Mouse (Mus musculus): ENCODE data around the gene Sdhaf2. TPM values are rescaled to one million over a fixed set of nuclear protein-coding genes. Genes with fewer than 3 reads are reported as not detected.

The Sdhaf2 gene
- total and polyA plus RNA-seq, 2 experiments, result 15.7 to 29.6 TPM

GRCm38 (mm10) chr19:10456752-10457483, 69.0 kb downstream of the Sdhaf2 start, which contains the start of gene Lrrc10b:
Gene Lrrc10b, minus strand, starts transcription at chr19:10457473.
- no peaks in the 10 kb centered on the region for H3K4me1 ChIP-seq (ENCODE audit: control insufficient read depth, insufficient read depth, low read length)
- TF ChIP-seq CTCF (IDR thresholded peaks at IDR 0.05; ENCODE audit: low read depth, low read length) (0 out of 2 replicates have a peak, but pooled peaks have one; percentile 0), POLR2A (IDR thresholded peaks at IDR 0.05; ENCODE audit: extremely low read depth, insufficient read depth, low read length) (no peak)
- no peak within 1 kb of the TSS for H3K27ac ChIP-seq (replicated peaks; ENCODE audit: insufficient read depth, low read depth, low read length)
- no peaks in the 10 kb centered on the region for H3K36me3 ChIP-seq (ENCODE audit: control insufficient read depth, insufficient read depth, low read length)
- H3K9ac ChIP-seq (ENCODE audit: low read depth, low read length), result no peak within 1 kb of the TSS
- 2% methylated on average over 94 of the region's 96 CpGs for WGBS
- H3K4me3 ChIP-seq (ENCODE audit: insufficient read depth, low read depth, low read length), result peak within 1 kb of the TSS; percentile 33; the same call in 1 of the 2 replicates
- H3K27me3 ChIP-seq (ENCODE audit: control insufficient read depth, insufficient read depth, low read length), result peaks cover 24% of the 10 kb centered on the region
- no peaks in the 10 kb centered on the region for H3K79me2 ChIP-seq (ENCODE audit: control insufficient read depth, insufficient read depth, low read length)
- no peak for DNase-seq (ENCODE audit: extremely low read depth, low read depth, low spot score)

- Histone ChIP-seq H3K4me3 (ENCODE audit: insufficient read depth, low read depth, low read length) (no peak overlapping the region), H3K27ac (replicated peaks; ENCODE audit: insufficient read depth, low read depth, low read length) (no peak overlapping the region), H3K79me2 (ENCODE audit: control insufficient read depth, insufficient read depth, low read length) (no peaks in the 10 kb centered on the region), H3K27me3 (ENCODE audit: control insufficient read depth, insufficient read depth, low read length) (peaks cover 20% of the 10 kb centered on the region), H3K4me1 (ENCODE audit: control insufficient read depth, insufficient read depth, low read length) (no peaks in the 10 kb centered on the region), H3K9ac (ENCODE audit: low read depth, low read length) (no peak overlapping the region), H3K36me3 (ENCODE audit: control insufficient read depth, insufficient read depth, low read length) (no peaks in the 10 kb centered on the region)
- no peak for TF ChIP-seq CTCF (IDR thresholded peaks at IDR 0.05; ENCODE audit: low read depth, low read length)
- WGBS, result 78% methylated on average over 3 of the region's 3 CpGs
- no peak for DNase-seq (ENCODE audit: extremely low read depth, low read depth, low spot score)
Observed at GRCm38 (mm10) chr19:10455437-10455806, 70.5 kb downstream of the Sdhaf2 start.

- Histone ChIP-seq H3K79me2 (ENCODE audit: control insufficient read depth, insufficient read depth, low read length) (no peaks in the 10 kb centered on the region), H3K9ac (ENCODE audit: low read depth, low read length) (no peak overlapping the region), H3K4me3 (ENCODE audit: insufficient read depth, low read depth, low read length) (no peak overlapping the region), H3K36me3 (ENCODE audit: control insufficient read depth, insufficient read depth, low read length) (no peaks in the 10 kb centered on the region), H3K27ac (replicated peaks; ENCODE audit: insufficient read depth, low read depth, low read length) (no peak overlapping the region), H3K4me1 (ENCODE audit: control insufficient read depth, insufficient read depth, low read length) (no peaks in the 10 kb centered on the region), H3K27me3 (ENCODE audit: control insufficient read depth, insufficient read depth, low read length) (peaks cover 20% of the 10 kb centered on the region)
- TF ChIP-seq POLR2A (IDR thresholded peaks at IDR 0.05; ENCODE audit: extremely low read depth, insufficient read depth, low read length) (no peak), CTCF (IDR thresholded peaks at IDR 0.05; ENCODE audit: low read depth, low read length) (no peak)
- 64% methylated on average over 4 of the region's 4 CpGs for WGBS
- DNase-seq (ENCODE audit: extremely low read depth, low read depth, low spot score), result no peak
Observed at GRCm38 (mm10) chr19:10454718-10455436, 71.1 kb downstream of the Sdhaf2 start.

Other genes starting within 250 kb of the Sdhaf2 start
- 0.18 and 0.40 TPM in 2 replicates for gene Dagla, start 221.3 kb downstream of the Sdhaf2 start, total RNA-seq (2014; rRNA removed)
- 0.63 and 0.93 TPM in 2 replicates for gene Dagla, start 221.3 kb downstream of the Sdhaf2 start, polyA plus RNA-seq (2012; rRNA removed)
- 0.28 and 0.34 TPM in 2 replicates for gene Syt7, start 137.1 kb downstream of the Sdhaf2 start, total RNA-seq (2014; rRNA removed)
- 0.45 and 0.62 TPM in 2 replicates for gene Syt7, start 137.1 kb downstream of the Sdhaf2 start, polyA plus RNA-seq (2012; rRNA removed)
- not detected in 2 replicates for gene Lrrc10b, start 68.7 kb downstream of the Sdhaf2 start, total RNA-seq (2014; rRNA removed)
- gene Lrrc10b, start 68.7 kb downstream of the Sdhaf2 start, polyA plus RNA-seq (2012; rRNA removed), result not detected in 2 replicates
- gene Ppp1r32, start 43.2 kb downstream of the Sdhaf2 start, total RNA-seq (2014; rRNA removed), result 0.13 TPM in 1 of 2 replicates, not detected in the other
- 0.06 and 0.09 TPM in 2 replicates for gene Ppp1r32, start 43.2 kb downstream of the Sdhaf2 start, polyA plus RNA-seq (2012; rRNA removed)
- gene Cpsf7, start 876 bp downstream of the Sdhaf2 start, total RNA-seq (2014; rRNA removed), result 10.0 and 12.2 TPM in 2 replicates
- gene Cpsf7, start 876 bp downstream of the Sdhaf2 start, polyA plus RNA-seq (2012; rRNA removed), result 15.0 and 19.9 TPM in 2 replicates
- 3.7 and 5.3 TPM in 2 replicates for gene Tmem216, start 30.1 kb upstream of the Sdhaf2 start, total RNA-seq (2014; rRNA removed)
- 10.4 and 11.3 TPM in 2 replicates for gene Tmem216, start 30.1 kb upstream of the Sdhaf2 start, polyA plus RNA-seq (2012; rRNA removed)
- 8.9 and 13.8 TPM in 2 replicates for gene Cyb561a3, start 51.0 kb upstream of the Sdhaf2 start, total RNA-seq (2014; rRNA removed)
- gene Cyb561a3, start 51.0 kb upstream of the Sdhaf2 start, polyA plus RNA-seq (2012; rRNA removed), result 29.7 and 32.5 TPM in 2 replicates
- gene Tmem138, start 51.2 kb upstream of the Sdhaf2 start, total RNA-seq (2014; rRNA removed), result 1.5 and 1.7 TPM in 2 replicates
- 2.8 and 3.3 TPM in 2 replicates for gene Tmem138, start 51.2 kb upstream of the Sdhaf2 start, polyA plus RNA-seq (2012; rRNA removed)
- 128 and 138 TPM in 2 replicates for gene Ddb1, start 79.2 kb upstream of the Sdhaf2 start, total RNA-seq (2014; rRNA removed)
- gene Ddb1, start 79.2 kb upstream of the Sdhaf2 start, polyA plus RNA-seq (2012; rRNA removed), result 51.9 and 63.5 TPM in 2 replicates
- gene Tkfc, start 79.5 kb upstream of the Sdhaf2 start, total RNA-seq (2014; rRNA removed), result 72.6 and 87.6 TPM in 2 replicates
- 294 and 417 TPM in 2 replicates for gene Tkfc, start 79.5 kb upstream of the Sdhaf2 start, polyA plus RNA-seq (2012; rRNA removed)
- gene Vwce, start 108.1 kb upstream of the Sdhaf2 start, total RNA-seq (2014; rRNA removed), result 4.5 and 6.2 TPM in 2 replicates
- 24.8 and 30.7 TPM in 2 replicates for gene Vwce, start 108.1 kb upstream of the Sdhaf2 start, polyA plus RNA-seq (2012; rRNA removed)
- gene Pga5, start 151.9 kb upstream of the Sdhaf2 start, total RNA-seq (2014; rRNA removed), result not detected in 2 replicates
- gene Pga5, start 151.9 kb upstream of the Sdhaf2 start, polyA plus RNA-seq (2012; rRNA removed), result 0.14 TPM in 1 of 2 replicates, not detected in the other
- 2.9 and 3.0 TPM in 2 replicates for gene Vps37c, start 162.6 kb upstream of the Sdhaf2 start, total RNA-seq (2014; rRNA removed)
- gene Vps37c, start 162.6 kb upstream of the Sdhaf2 start, polyA plus RNA-seq (2012; rRNA removed), result 13.1 and 18.1 TPM in 2 replicates
- 0.13 and 0.28 TPM in 2 replicates for gene Cd5, start 212.9 kb upstream of the Sdhaf2 start, total RNA-seq (2014; rRNA removed)
- gene Cd5, start 212.9 kb upstream of the Sdhaf2 start, polyA plus RNA-seq (2012; rRNA removed), result 0.17 and 0.49 TPM in 2 replicates

All from liver, adult 2 months (tissue).